Mouse (Mus musculus) activated CD4-positive, CD25-positive, alpha-beta regulatory T cell, adult 4 months (primary cell): ENCODE results near the gene Gm20696. TPM values are rescaled to one million over a fixed set of nuclear protein-coding genes. Genes with fewer than 3 reads are reported as not detected.

Experiments
- ATAC-seq: one replicate; pipeline ENCODE4 v1.8.0; 2017
- polyA plus RNA-seq, 2 experiments: library from polyadenylated mRNA; unstranded; fragments of 100-300 nt; shearing (Covaris generic); gene quantifications; one replicate each; pipeline ENCODE4 v1.2.1; 2017

The Gm20696 gene
- polyA plus RNA-seq, 2 experiments from 2014 or later = 11.9 to 13.1 TPM

DNA sequence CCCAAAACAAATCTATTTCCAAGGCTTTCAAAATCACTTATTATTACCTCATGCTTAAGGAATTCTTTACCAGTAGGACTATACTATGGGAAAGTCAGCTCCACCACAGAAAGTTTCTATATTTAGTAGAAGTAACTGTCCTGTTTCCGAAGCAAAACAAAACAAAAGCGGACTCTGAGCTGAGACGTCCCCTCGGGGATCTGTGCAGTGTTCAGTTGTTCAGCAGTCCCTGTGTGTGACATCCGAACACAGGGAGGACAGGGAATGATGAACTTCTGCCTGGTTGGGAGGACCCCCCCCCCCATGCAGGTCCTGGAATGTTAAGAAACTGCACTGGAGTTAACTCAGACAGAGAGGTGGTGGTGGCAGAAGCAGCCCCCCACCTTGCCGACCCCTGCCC lies 154.7 kb downstream of the Gm20696 start:
- no peak for ATAC-seq

DNA sequence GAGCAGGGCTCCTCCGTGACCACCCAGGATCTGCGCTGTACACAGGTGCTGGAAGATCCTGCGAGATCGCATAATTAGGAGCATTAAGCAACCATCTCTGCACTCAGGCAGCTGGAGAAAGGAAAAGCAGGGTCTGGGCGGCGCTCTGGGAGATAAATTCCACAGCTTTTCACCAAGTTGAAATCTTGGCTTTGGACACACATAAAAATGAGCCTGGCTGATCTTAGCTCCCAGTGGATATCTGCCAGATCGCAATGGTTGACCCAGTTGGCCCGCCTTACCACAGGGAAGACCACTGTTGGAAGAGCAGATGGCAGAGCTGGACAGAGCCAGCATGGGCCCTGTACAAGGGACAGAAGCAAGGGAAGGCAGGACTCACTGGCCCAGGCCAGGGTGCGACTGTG lies 157.4 kb downstream of the Gm20696 start:
- no peak for ATAC-seq

- ATAC-seq = no peak
Measured at GRCm38 (mm10) chr6:99506816-99507215, 159.8 kb downstream of the Gm20696 start.

GRCm38 (mm10) chr6:99503741-99504140 lies 162.9 kb downstream of the Gm20696 start:
- ATAC-seq = no peak

DNA sequence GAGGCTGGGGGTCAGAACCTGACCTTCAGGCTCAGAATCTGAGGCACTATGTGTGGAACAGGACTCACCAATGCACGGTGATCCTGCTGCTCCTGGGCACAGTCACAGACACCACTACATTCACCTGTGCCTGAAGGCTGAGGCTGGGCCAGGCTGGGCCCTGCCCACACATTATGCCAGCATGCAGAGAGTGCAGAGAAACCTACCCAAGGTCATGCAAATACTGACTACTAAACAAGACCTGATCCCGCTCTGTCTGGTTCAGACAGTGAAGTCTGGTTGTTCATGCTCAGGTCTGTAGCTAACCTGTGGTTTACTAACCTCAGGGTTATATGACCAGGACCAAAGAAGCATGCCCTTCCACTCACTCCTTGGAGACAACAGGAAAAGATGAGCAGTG lies 163.9 kb downstream of the Gm20696 start:
- no peak for ATAC-seq

DNA sequence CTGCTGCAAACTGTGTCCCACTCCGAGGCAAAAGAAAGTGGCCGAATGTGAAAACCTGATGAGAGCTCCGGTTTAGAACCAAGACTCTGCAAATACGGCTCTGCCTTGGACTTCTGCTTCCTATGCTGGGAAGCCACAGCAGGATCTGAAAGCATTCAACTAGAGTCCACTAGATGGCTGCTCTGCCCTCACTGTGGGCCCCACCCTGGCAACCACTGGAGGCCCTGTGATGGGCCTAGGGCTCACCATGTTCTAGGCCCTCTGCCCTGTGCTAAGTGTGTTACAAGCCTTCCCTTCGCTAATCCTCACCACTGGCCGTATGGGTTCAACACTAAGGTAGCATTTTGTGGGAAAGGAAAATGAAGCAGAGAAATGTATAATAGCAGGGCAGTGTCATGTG lies 164.3 kb downstream of the Gm20696 start:
- no peak for ATAC-seq

DNA sequence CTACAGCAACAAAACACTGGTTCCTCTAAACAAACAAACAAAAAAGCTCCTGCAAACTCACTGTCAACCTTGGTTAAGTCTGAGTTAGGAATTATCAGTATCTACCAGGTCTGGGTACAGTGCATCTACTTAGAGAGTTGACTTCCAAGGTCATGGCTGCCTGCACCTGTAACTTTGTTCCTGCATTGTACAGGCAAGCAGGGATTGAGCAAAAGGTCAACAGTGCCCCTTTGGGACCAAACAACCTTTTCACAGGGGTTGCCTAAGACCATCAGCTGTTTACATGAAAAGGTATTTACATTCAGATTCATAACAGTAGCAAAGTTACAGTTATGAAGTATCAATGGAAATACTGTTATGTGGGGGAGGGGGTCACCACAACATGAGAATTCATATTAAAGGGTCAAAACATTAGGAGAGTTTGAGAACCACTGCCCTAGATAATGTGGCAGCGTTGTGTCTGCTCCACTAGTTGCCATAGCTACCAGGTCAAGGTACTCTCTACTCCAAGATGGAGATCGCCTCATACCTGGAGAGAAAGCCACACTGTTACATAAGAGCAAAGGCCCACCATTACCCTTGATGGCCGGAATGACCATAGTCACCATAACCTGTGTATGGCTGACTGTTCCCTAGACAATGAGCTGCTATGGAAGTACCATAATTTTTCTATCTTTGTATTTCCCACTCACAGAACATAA lies 165.9 kb downstream of the Gm20696 start:
- no peak for ATAC-seq

- no peak for ATAC-seq
Measured at GRCm38 (mm10) chr6:99498082-99498481, 168.5 kb downstream of the Gm20696 start.

DNA sequence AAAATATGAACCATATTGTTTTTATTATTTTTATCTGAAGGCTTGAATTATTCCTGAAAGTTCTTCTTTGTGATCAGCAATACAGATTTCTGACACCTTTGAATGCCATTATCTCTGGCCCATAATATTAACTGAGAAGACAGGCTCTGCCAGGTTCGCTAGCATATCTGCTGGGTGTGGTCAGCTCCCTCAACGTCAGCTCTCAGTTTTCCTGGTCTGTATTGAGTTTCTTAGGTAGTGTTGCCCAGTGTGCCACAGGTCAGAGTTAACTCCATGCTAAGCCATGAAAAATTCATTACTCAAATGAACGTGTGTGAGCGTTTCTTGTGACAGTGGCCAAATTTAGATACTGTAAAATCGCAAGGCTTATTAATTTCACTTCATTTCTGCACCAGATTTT lies 170.5 kb downstream of the Gm20696 start:
- no peak for ATAC-seq

GRCm38 (mm10) chr6:99492937-99493336 lies 173.7 kb downstream of the Gm20696 start:
- ATAC-seq = no peak

GRCm38 (mm10) chr6:99491979-99492544 lies 174.5 kb downstream of the Gm20696 start:
- no peak for ATAC-seq

DNA sequence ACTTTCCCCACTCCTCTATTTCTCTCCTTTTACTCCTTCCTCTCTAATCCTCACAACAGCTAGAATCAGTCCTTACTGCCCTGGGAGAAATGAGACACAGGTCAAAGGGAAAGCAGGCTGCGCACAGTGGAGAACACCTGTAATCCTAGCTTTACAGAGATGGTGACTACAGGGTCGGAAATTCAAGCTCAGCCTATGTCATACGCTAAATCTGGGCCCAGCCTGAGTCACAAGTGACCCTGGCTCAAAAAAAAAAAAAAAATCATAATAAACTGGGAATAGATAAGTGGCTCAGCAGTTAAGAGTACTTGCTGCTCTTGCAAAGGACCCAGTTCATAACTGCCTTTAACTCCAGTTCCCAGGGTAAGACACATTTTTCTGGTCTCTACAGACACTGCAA lies 175.5 kb downstream of the Gm20696 start:
- no peak for ATAC-seq

GRCm38 (mm10) chr6:99489900-99490648 lies 176.5 kb downstream of the Gm20696 start:
- no peak for ATAC-seq

- no peak for ATAC-seq
Measured at GRCm38 (mm10) chr6:99489423-99489822, 177.2 kb downstream of the Gm20696 start.

DNA sequence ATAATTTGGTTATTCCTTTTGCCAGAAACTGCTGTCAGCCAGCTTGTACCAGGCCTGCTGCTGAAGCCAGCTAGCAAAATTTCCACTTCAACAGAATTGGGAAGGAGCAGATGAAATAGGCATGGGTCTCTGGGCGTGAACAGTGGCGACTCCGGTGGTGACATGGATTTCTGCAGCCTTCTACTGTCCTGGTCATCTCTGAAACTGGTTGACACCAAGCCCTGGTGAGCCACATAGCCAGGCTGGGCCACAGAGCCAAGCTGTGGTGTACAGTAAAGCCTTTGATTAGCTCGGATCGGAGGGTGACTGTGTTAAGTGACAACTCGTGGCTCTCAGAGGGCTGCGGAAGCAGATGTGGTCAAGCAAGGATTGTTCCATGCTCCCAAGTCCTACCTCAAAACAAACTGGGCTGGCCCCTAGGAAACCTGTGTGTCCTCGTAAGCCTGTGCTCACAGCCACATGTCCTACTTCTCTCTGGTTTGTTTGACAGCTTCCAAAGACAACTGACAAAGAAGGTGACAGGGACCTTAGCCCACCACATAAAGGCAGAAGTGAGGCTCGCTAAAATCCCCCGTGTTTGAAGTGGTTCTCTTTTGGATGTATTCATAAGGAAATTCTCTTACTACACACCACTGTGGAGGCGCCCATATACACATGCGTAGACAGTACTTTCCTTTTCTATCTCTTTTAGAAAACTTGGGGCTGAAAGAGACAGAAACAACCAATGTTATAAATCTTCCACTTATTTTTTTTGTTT lies 180.5 kb downstream of the Gm20696 start:
- ATAC-seq = no peak

DNA sequence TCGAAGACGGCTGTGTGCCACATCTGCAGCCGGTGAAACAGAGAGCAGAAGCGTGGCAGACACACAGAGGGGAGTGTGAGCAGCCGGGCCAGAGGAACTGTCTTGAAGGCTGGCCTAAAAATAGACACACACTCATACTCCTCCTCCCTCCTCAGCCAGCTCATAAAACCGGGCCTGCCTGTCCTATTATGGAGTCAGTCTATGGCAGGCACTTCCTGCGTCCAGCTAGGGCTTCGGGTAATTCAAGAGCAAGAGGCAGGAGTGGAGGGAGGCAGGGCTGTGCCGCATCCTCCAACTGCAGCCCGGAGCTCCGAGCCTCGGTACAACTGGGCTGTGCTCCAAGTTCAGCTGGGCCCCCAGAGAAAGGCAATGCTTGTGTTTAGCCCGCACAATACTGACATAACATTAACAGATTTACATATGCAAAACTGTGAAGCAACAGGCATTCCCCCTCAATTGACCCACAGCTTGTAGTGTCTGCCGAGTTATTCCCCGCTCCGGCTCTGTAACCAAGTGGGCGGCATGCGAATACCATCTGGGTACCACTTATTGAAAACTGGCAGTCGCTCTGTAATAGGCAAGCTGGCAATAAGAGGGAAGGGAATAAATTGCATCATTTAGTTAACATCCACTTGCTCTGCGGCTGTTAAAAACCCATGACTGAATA lies 181.2 kb downstream of the Gm20696 start:
- peak; percentile 61 for ATAC-seq

DNA sequence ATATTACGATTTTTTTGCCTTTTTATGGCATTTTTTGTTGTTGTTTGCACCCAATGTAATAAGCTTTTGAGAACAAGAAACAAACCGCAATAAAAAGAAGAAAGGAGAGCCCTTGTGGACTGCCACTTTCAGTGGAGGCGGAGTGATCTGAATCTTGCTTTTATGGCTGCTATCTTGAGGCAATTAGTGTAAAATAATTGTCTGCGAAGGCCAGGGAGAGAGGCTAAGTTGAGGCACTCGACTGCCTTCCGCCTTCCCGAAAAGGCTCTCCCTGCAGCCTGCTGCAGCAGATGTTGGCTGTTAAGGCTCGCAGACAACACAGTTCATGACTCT lies 181.7 kb downstream of the Gm20696 start:
- no peak for ATAC-seq

DNA sequence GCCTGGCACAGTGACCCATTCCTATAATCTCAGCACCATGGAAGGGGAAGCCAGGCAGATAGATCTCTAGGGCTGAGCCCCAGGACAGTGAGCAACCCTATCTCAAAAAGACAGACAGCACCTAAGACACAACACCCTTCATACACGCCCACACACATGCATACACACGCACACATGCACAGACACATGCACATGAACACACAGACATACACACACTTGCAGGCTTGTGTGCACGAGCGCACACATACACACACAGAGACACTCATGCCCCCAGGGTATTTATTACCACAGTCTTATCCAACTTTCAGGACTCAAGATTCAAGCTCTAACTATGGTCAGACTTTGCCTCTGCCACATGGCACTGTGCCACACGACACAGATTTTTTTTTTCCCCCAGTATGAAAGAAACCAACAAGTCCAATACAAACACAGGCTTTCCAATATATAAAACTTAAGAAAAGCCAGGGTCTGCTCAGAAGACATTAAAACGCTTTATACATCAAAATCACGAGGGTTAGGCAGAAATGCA lies 182.3 kb downstream of the Gm20696 start:
- no peak for ATAC-seq

DNA sequence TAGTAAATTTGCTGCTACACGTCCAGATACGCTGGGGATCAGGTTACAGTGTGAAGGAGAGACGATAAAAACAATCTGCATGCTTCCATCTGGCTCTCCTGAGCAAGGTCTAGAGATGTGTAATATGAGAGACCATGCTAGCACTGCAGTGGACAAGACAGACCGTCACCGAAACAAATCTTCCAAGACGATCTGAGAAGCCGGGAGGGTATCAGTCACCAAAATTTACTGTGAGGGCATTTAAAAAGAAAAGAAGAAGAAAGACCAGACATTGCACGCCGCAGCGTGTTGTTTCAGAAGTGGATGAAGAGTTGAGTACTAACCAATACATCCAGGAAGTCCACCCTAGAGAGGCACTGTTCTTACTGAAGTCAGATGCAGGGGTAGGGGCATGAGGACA lies 183.0 kb downstream of the Gm20696 start:
- ATAC-seq = no peak

- ATAC-seq = no peak
Measured at GRCm38 (mm10) chr6:99481568-99481967, 185.0 kb downstream of the Gm20696 start.

DNA sequence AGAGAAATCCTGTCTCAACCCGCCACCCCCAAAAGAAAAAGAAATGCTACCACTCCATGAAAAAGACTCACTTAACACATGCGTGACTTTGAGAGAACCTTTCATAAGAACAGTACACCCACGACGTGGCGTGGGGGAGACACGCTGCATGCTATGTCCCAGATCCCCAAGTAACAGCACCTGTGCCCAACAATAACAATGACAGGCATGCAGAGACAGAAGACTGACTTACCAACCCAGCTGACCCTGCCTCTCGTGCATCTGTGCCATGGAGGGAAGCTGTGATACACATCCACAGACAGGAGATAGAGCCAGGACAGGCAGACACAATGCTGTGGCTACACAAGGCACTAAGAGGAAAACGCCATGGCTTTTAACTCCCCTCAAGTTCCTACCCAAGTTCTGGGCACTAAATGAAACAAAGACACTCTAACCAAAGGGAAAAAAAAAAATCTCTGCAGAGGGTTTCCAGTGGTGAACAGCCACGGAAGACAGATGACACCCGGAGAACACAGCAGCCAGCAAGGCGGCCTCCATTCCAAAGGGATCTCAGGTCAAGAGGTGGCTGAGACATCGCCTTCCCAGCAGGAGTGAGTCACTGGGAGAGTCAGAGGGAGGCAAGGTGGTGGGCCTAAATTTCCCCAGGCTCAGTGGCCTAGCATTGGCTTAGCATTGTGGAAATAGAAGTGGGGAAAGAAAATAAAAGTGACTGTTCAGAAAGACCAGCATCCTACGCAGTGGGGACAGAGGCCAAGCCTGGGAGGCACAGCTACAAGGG lies 187.5 kb downstream of the Gm20696 start:
- no peak for ATAC-seq

DNA sequence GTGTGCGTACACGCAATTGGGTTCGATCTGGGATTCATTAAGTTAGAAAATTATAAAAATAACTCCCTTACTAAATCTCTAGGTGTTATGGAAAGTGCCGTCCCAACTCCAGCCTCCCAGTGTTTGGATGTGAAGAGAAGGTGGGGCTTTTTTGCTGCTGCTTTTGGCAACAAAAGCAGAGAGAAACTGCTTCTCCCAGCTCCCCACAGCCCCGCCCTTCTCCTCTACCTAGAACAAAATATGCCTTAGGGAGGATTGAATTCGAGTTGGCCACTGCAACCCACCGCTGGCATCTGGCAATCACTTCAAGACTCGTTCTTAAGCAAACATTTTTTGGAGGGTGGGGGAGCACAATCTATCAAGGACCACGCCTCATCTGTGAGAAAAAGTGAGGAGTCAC lies 191.6 kb downstream of the Gm20696 start:
- no peak for ATAC-seq
